Mouse (Mus musculus) megakaryocyte, embryonic 14.5 days (primary cell): ENCODE data around the gene Prkce.

Experiments used
- FLI1 ChIP-seq: IDR thresholded peaks from 2 replicates; pipeline ENCODE4 v1.6.1; 2012; ENCODE audit warnings: low read length, inconsistent platforms, mixed read lengths
- GATA1 ChIP-seq: IDR thresholded peaks from 3 replicates; pipeline ENCODE4 v1.6.1; 2012; ENCODE audit warnings: mixed read lengths, low read length, inconsistent platforms, borderline replicate concordance

- TF ChIP-seq GATA1: no peak
- TF ChIP-seq FLI1: no peak
These were observed 27.3 kb downstream of the Prkce start for GRCm38 (mm10) chr17:86194921-86195320.
